Mouse (Mus musculus) right cerebral cortex, postnatal 4 days (tissue): Measurements from ENCODE around the gene Enah.

Source experiments
- DNase-seq: peaks from one replicate; pipeline ENCODE4 v3.0.0-alpha.2; 2022

Gene Enah

GRCm38 (mm10) chr1:182019926-182020801 is at the start of gene Enah:
TSS of gene Enah (minus strand) at chr1:182019990.
- peak; percentile 84 for DNase-seq

- DNase-seq, result no peak
Measured at GRCm38 (mm10) chr1:182068136-182068535, 48.3 kb upstream of the Enah start.

- DNase-seq, result no peak
Measured at GRCm38 (mm10) chr1:182066527-182067465, 47.0 kb upstream of the Enah start.

- DNase-seq, result no peak
Measured at GRCm38 (mm10) chr1:182063716-182064115, 43.9 kb upstream of the Enah start.

GRCm38 (mm10) chr1:182062801-182063200 is 43.0 kb upstream of the Enah start:
- no peak for DNase-seq

GRCm38 (mm10) chr1:182061203-182061602 is 41.4 kb upstream of the Enah start:
- no peak for DNase-seq

- DNase-seq, result no peak
Measured at GRCm38 (mm10) chr1:182059806-182060205, 40.0 kb upstream of the Enah start.

- no peak for DNase-seq
Measured at GRCm38 (mm10) chr1:182057998-182058397, 38.2 kb upstream of the Enah start.

GRCm38 (mm10) chr1:182055122-182055521 is 35.3 kb upstream of the Enah start:
- DNase-seq, result no peak

- DNase-seq, result no peak
Measured at GRCm38 (mm10) chr1:182054651-182055050, 34.9 kb upstream of the Enah start.

GRCm38 (mm10) chr1:182052973-182053372 is 33.2 kb upstream of the Enah start:
- DNase-seq, result no peak

- no peak for DNase-seq
Measured at GRCm38 (mm10) chr1:182052385-182052784, 32.6 kb upstream of the Enah start.

GRCm38 (mm10) chr1:182049813-182050212 is 30.0 kb upstream of the Enah start:
- DNase-seq, result no peak

- DNase-seq, result no peak
Measured at GRCm38 (mm10) chr1:182048101-182048500, 28.3 kb upstream of the Enah start.

- no peak for DNase-seq
Measured at GRCm38 (mm10) chr1:182047016-182047690, 27.4 kb upstream of the Enah start.

- DNase-seq, result no peak
Measured at GRCm38 (mm10) chr1:182045208-182045607, 25.4 kb upstream of the Enah start.

- no peak for DNase-seq
Measured at GRCm38 (mm10) chr1:182040538-182040937, 20.7 kb upstream of the Enah start.

GRCm38 (mm10) chr1:182031757-182032156 is 12.0 kb upstream of the Enah start:
- no peak for DNase-seq

- DNase-seq, result no peak
Measured at GRCm38 (mm10) chr1:182031066-182031465, 11.3 kb upstream of the Enah start.

GRCm38 (mm10) chr1:182029989-182030649 is 10.3 kb upstream of the Enah start:
- DNase-seq, result no peak

GRCm38 (mm10) chr1:182028231-182029210 is 8.7 kb upstream of the Enah start:
- no peak for DNase-seq
